Mouse (Mus musculus): ENCODE measurements around the gene Slfn5. TPM values are rescaled to one million over a fixed set of nuclear protein-coding genes. Genes with fewer than 3 reads are reported as not detected.
"Not testable (repeated sequence)": the region's sequence is repeated elsewhere in the genome, so short reads cannot be mapped to it uniquely, and the experiment has no call there.

Gene Slfn5
- polyA plus RNA-seq, 2 experiments, result 0.54 to 0.84 TPM

GRCm38 (mm10) chr11:82914711-82915352, 36.3 kb upstream of the Slfn5 start:
- Histone ChIP-seq H3K9me3 (ENCODE audit: control insufficient read depth, low read length) (no peaks in the 10 kb centered on the region), H3K36me3 (replicated peaks; ENCODE audit: control insufficient read depth, insufficient read depth, low read depth) (no peaks in the 10 kb centered on the region), H3K27me3 (ENCODE audit: control insufficient read depth, insufficient read depth, low read length) (no peaks in the 10 kb centered on the region), H3K4me1 (replicated peaks; ENCODE audit: control insufficient read depth in 2 of 2, insufficient read depth in 2 of 2, low read length in 1 of 2) (no peaks in the 10 kb centered on the region), H3K4me2 (ENCODE audit: low read depth) (peak overlapping the region; percentile 19; the same call in 1 of the 2 replicates), H3K9ac (replicated peaks) (no peak overlapping the region), H3K27ac (no peak overlapping the region), H3K4me3 (ENCODE audit: insufficient read depth in 1 of 2, low read depth in 2 of 2, low read length in 2 of 2) (no peak overlapping the region)
- ATAC-seq (ENCODE audit: insufficient read depth) (no peak), DNase-seq (ENCODE audit: low read depth in 3 of 3, low spot score in 3 of 3) (peak; percentile 22 to 42 (median 26))
- WGBS (ENCODE audit: insufficient replicate concordance), result 7% methylated on average over 16 of the region's 16 CpGs
- TF ChIP-seq EP300 (IDR thresholded peaks at IDR 0.05; ENCODE audit: low read depth) (no peak), CTCF (IDR thresholded peaks at IDR 0.05; ENCODE audit: low read depth) (peak; percentile 99)

DNA sequence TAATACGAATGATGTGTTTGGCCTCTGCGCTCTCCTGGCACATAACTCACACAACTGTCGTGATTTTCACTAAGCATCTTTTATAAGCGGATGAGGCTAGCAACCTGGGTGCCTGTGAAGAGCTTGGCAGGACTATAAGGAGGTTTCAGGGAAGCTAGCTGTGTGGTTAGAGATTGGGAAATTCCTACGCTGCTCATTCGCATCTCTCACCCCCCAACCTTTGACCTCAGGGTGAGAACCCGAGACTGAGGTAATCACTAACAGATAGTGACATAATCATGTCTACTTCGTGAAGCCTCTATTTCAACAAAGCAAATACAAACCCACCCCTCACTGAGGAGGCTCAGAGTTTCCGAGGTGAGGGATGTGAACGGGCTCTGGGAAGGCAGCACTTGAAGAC, 30.4 kb upstream of the Slfn5 start:
- Histone ChIP-seq H3K4me1 (replicated peaks; ENCODE audit: control insufficient read depth in 2 of 2, insufficient read depth in 2 of 2, low read length in 1 of 2) (no peaks in the 10 kb centered on the region), H3K9ac (replicated peaks) (no peak overlapping the region), H3K27ac (no peak overlapping the region), H3K36me3 (replicated peaks; ENCODE audit: control insufficient read depth, insufficient read depth, low read depth) (no peaks in the 10 kb centered on the region), H3K27me3 (ENCODE audit: control insufficient read depth, insufficient read depth, low read length) (no peaks in the 10 kb centered on the region; the same call in 1 of the 2 replicates), H3K4me2 (ENCODE audit: low read depth) (no peak overlapping the region), H3K4me3 (ENCODE audit: insufficient read depth in 1 of 2, low read depth in 2 of 2, low read length in 2 of 2) (no peak overlapping the region), H3K9me3 (ENCODE audit: control insufficient read depth, low read length) (no peaks in the 10 kb centered on the region)
- WGBS (ENCODE audit: insufficient replicate concordance), result 52% methylated on average over 10 of the region's 10 CpGs
- no peak for ATAC-seq (ENCODE audit: insufficient read depth)
- TF ChIP-seq CTCF (IDR thresholded peaks at IDR 0.05; ENCODE audit: low read depth) (no peak), EP300 (IDR thresholded peaks at IDR 0.05; ENCODE audit: low read depth) (no peak)
- no peak for DNase-seq (ENCODE audit: low read depth in 3 of 3, low spot score in 3 of 3)

GRCm38 (mm10) chr11:82921691-82922090, 29.5 kb upstream of the Slfn5 start:
- ATAC-seq (ENCODE audit: insufficient read depth), result no peak
- no peaks in the 10 kb centered on the region for H3K9me3 ChIP-seq (ENCODE audit: control insufficient read depth, low read length)
- H3K27ac ChIP-seq, result no peak overlapping the region
- TF ChIP-seq CTCF (IDR thresholded peaks at IDR 0.05; ENCODE audit: low read depth) (no peak), EP300 (IDR thresholded peaks at IDR 0.05; ENCODE audit: low read depth) (no peak)
- H3K4me3 ChIP-seq (ENCODE audit: insufficient read depth in 1 of 2, low read depth in 2 of 2, low read length in 2 of 2), result no peak overlapping the region
- H3K4me1 ChIP-seq (replicated peaks; ENCODE audit: control insufficient read depth in 2 of 2, insufficient read depth in 2 of 2, low read length in 1 of 2), result no peaks in the 10 kb centered on the region
- H3K9ac ChIP-seq (replicated peaks), result no peak overlapping the region
- WGBS (ENCODE audit: insufficient replicate concordance), result 53% methylated on average over 4 of the region's 4 CpGs
- no peak for DNase-seq (ENCODE audit: low read depth in 3 of 3, low spot score in 3 of 3)
- no peak overlapping the region for H3K4me2 ChIP-seq (ENCODE audit: low read depth)
- no peaks in the 10 kb centered on the region for H3K36me3 ChIP-seq (replicated peaks; ENCODE audit: control insufficient read depth, insufficient read depth, low read depth)
- no peaks in the 10 kb centered on the region; the same call in 1 of the 2 replicates for H3K27me3 ChIP-seq (ENCODE audit: control insufficient read depth, insufficient read depth, low read length)

- not testable (repeated sequence) for H3K36me3 ChIP-seq (replicated peaks; ENCODE audit: control insufficient read depth, insufficient read depth, low read depth); H3K4me2 ChIP-seq (ENCODE audit: low read depth); H3K9ac ChIP-seq (replicated peaks); H3K4me1 ChIP-seq (replicated peaks; ENCODE audit: control insufficient read depth in 2 of 2, insufficient read depth in 2 of 2, low read length in 1 of 2); ATAC-seq (ENCODE audit: insufficient read depth); H3K27ac ChIP-seq; H3K9me3 ChIP-seq (ENCODE audit: control insufficient read depth, low read length); DNase-seq (ENCODE audit: low read depth in 3 of 3, low spot score in 3 of 3); H3K27me3 ChIP-seq (ENCODE audit: control insufficient read depth, insufficient read depth, low read length); H3K4me3 ChIP-seq (ENCODE audit: insufficient read depth in 1 of 2, low read depth in 2 of 2, low read length in 2 of 2)
- 67% methylated on average over 6 of the region's 6 CpGs for WGBS (ENCODE audit: insufficient replicate concordance)
Measured at GRCm38 (mm10) chr11:82923910-82924309, 27.2 kb upstream of the Slfn5 start.

DNA sequence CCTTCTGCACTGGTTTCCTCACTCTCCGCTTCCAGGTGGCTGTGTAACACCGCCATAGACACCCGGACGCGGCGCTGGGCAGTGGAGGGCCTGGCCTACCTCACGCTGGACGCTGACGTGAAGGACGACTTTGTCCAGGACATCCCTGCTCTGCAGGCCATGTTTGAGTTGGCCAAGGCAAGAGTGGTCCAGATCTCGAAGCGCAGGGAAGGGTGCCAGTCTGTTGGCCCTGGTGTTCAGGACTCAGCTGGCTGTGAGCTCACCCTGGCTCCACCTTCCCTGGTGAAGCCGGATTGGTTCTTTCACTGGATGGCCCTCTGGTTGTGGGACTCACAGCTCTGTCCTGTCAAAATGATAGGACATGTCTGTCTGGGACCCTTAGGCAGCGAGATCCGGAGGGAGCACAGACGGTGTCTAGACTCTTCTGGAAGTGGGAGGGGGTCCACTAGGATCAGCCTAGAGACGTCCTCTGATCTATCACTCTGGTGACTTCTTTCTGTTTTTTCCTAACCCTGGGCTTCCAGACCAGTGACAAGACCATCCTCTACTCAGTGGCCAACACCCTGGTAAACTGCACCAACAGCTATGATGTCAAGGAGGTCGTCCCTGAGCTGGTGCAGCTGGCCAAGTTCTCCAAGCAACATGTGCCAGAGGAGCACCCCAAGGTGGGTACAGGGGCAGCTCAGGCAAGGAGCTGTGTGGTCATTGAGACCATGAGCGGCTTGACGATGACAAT, 22.1 kb upstream of the Slfn5 start:
- ATAC-seq (ENCODE audit: insufficient read depth) (no peak), DNase-seq (ENCODE audit: low read depth in 3 of 3, low spot score in 3 of 3) (no peak)
- H3K4me3 ChIP-seq (ENCODE audit: insufficient read depth in 1 of 2, low read depth in 2 of 2, low read length in 2 of 2), result no peak overlapping the region

More for the DNA sequence above, 22.1 kb upstream of the Slfn5 start:
- Histone ChIP-seq H3K4me1 (replicated peaks; ENCODE audit: control insufficient read depth in 2 of 2, insufficient read depth in 2 of 2, low read length in 1 of 2) (no peaks in the 10 kb centered on the region), H3K9me3 (ENCODE audit: control insufficient read depth, low read length) (no peaks in the 10 kb centered on the region), H3K27me3 (ENCODE audit: control insufficient read depth, insufficient read depth, low read length) (peaks cover 59% of the 10 kb centered on the region), H3K4me2 (ENCODE audit: low read depth) (no peak overlapping the region), H3K9ac (replicated peaks) (no peak overlapping the region), H3K36me3 (replicated peaks; ENCODE audit: control insufficient read depth, insufficient read depth, low read depth) (no peaks in the 10 kb centered on the region), H3K27ac (no peak overlapping the region)
- TF ChIP-seq EP300 (IDR thresholded peaks at IDR 0.05; ENCODE audit: low read depth) (no peak), CTCF (IDR thresholded peaks at IDR 0.05; ENCODE audit: low read depth) (no peak)
- 36% methylated on average over 20 of the region's 20 CpGs for WGBS (ENCODE audit: insufficient replicate concordance)
